Mouse (Mus musculus) layer of hippocampus, postnatal 36 days (tissue): ENCODE measurements around the gene Cdh4. TPM values are rescaled to one million over a fixed set of nuclear protein-coding genes. Genes with fewer than 3 reads are reported as not detected.
A peak's percentile ranks its signal among the peaks of the same experiment; 100 is the strongest.

ENCODE experiments used
- DNase-seq, 2 experiments: peaks; one replicate each; pipeline ENCODE4 v3.0.0; 2022
- total RNA-seq, 2 experiments: library from RNA; stranded (reverse); gene quantifications; 2 replicates each; pipeline ENCODE4 v1.2.3; 2021

Cdh4 gene
- 10 to 100 TPM; 10.2 to 10.5 TPM for total RNA-seq

DNA sequence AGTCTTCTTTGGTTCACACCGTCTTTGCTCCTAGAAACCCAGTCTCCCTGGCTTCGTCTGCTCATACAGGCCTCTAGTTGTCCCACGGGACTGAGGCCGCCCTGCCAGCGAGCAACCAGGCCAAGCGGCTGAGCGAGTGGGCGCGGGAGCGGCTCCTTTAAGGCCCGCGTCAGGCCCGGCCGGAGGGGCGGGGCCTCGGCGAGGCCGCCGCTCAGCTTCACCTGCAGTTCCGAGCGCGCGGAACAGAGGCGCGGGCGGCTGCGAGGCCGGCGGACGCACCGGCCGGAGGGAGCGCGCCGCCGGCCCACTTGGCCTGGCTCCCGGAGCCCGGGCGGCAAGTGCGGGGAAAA, at the start of gene Cdh4:
Gene Cdh4, plus strand, starts transcription at position 241 of the 350 bp plus-strand sequence.
- peak; percentile 62 to 68 for DNase-seq

DNA sequence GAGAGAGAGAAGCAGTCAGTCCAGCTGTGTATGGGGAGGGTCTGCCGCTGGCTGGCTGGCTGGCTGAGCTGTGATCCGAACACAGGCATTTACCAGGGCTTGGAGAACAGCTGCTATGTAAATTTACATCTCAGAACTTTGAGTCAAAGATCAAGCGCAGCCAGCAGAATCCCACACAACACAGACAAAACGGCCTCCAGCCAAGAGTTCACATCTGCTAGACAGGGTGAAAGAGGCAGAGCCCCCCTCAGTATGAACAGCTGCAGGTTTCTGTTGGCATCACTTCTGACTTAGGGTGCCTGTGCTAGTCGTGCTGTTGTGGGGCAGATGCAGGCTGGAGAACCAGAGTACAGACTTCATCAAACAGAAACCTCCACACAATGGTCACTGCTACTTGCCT, 46.8 kb upstream of the Cdh4 start:
- DNase-seq = no peak

DNA sequence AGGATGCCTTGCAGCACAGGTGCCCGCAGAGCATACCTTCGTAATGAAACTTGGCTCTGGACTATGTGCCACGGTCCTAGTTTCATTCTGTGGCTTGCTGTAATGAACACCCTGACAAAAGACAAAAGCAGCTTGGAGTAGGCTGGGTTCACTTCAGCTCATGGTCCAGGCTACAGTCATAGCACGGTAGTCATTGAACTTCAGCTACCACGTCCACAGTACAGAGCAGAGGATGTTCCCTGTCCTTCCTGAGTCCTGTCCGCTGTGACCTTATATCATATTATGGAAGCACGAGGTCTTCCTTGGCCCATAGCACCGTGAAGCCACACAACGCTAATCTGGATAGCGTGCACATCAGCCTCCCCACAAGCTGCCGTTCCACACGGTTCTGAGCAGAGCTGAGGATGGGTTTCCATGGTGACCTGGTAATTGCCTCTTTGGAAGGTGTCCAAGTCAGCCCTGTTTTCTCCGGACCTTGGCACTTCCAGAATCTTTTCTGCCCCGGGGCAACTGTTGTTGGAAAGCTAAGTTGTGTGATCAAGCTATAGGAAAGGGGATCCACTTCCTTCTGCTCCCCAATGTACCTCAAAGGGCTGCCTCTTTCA, 42.5 kb upstream of the Cdh4 start:
- DNase-seq = peak; percentile 13 to 16

DNA sequence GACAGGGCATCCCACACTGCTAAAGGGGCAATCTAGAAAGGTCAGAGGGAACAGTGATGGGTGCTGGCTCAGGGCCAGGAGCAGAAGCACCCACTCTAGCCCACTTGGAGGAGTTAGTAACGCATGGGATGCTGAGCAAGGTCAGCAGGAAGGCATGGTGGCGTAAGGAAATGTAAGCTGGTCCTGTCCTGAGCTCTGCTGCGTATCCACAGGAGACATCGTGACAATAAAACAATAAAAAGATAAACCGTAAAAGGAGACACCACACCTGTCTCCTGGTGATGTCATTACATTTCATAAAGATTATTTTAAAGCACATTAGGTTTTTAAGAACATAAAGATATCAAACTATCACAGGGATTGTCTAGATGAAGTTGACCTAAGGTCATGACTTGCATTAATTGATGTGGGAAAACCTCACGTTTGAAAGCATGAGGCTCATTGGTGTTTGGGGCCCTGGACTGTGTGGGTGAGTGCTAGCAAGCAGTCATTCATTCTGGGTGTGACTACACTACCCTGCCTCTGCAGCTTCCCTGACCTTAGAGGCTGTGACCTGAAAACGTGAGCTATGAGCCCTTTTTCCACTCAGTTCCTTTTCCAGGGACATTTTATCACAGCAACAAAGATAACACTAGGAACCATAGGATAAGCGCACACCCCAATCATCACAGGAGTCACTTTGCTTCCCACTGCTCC, 31.2 kb upstream of the Cdh4 start:
- DNase-seq = no peak

GRCm38 (mm10) chr2:179412966-179413365, 29.3 kb upstream of the Cdh4 start:
- no peak for DNase-seq

- no peak for DNase-seq
Measured at GRCm38 (mm10) chr2:179414253-179414652, 28.0 kb upstream of the Cdh4 start.

GRCm38 (mm10) chr2:179414704-179415103, 27.5 kb upstream of the Cdh4 start:
- DNase-seq = no peak

DNA sequence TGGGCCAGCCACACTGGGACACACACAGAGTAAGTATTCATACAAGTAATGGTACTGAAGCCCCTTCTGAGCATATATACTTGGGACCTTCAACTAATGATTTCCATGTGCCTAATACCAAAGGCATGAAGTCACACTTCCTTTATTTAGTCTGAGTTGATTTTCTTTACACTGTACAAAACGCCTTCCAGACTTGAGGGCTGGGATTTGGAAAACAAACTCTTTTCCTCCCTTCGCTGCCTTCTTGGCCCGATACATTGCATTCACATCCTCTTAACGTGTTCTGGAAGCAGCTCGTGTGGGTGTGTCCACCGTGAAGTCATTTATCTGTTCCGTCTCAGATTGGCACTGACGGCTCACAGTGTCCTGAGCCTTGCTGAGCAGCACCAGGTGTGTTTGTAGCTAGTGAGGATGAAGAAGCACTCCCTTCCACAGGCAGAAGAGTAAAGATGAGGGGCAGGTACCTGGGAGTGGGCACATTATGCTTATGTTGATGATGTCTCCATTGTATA, 26.3 kb upstream of the Cdh4 start:
- no peak for DNase-seq

DNA sequence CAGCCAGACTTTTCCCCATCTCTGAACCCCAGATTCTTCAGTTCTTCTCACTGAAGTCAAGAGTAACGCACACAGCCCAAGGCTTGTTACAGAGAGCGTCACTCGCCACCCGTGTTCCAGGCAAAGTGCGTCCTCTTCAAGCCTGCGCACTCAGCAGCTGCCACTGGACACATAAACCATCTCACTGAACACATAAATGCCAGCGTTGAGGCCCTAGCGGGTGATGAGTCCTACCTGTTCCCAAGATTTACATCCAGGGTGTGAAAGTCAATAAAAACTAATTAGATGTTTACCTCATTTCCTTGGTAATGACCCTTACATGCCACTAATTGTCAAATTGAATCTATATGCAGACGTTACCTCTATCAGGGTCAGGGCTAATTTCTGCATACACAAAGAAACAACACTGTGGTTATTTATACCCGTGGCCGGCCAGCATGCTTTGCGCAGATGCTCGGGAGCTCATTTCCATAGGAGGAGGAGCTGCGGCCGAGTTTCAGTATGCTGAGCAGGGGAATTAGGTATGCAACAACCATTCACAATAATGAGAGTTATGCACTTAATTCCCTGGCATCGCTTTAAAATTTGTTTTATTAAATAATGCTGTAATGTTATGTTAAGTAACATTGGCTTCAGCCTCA, 25.5 kb upstream of the Cdh4 start:
- DNase-seq = no peak

- no peak for DNase-seq
Measured at GRCm38 (mm10) chr2:179425602-179426001, 16.6 kb upstream of the Cdh4 start.

DNA sequence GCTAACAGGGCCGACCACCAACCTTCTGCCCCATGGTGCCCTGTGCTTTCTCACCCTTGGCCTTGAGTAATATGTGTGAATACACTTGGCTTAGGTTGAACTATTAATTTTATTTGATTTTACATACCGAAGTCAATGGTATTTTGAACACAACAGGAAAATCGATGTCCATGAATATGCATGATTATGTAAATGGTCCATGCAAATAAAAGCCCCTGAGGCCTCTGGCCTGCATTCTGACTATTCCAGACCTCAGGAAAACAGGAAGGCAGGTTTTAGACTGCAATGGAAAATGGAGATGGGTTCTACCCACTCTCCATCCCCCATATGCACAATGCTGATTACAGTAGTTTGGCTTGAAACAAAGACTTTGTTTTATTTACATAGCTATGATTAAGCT, 13.3 kb upstream of the Cdh4 start:
- no peak for DNase-seq

DNA sequence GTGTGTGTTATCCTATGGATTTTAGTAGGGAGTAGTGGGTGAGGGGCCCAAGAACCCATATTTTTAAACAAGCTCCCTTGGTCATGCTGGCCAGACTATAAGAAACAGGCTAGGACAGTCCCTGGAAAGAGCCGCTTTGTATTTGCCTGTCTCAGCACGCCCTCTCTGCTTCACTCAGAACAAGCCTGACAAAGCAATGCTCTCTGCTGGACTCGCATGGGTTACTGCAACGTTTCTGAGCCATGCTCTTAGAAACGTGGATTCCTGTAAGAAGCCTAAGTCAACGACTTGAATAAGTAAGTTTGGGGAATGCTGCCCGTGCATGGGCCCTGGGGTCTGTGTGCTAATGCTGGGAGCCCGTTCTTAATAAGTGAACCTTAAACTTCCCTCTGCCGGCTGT, 2.1 kb upstream of the Cdh4 start:
- DNase-seq = peak in 1 of 2 experiments; percentile 6

- no peak for DNase-seq
Measured at GRCm38 (mm10) chr2:179441086-179441485, 1.1 kb upstream of the Cdh4 start.

DNA sequence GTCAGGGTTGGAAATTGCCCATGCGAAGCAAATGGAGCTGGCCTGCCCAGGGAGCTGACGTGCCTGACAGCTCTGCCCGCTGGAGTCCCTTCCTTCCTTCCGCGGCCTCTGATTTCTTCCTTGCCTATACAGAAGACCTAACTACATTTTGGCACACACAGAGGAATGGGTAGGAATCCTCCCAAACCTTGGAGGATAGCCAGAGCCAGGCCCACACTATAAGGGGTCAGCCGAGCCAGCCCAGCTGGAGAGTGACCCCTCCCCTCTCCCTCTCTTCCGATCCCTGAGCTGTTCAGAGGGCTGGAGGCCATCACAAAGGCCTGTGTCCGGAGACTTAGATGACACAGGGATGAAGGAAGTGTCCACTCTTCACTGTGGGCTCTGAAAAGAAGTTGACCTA, 514 bp upstream of the Cdh4 start:
- DNase-seq = no peak

- peak in 1 of 2 experiments; percentile 44 for DNase-seq
Measured at GRCm38 (mm10) chr2:179442541-179443225, 452 bp downstream of the Cdh4 start.

GRCm38 (mm10) chr2:179443226-179443815, 1.1 kb downstream of the Cdh4 start:
- peak; percentile 44 to 53 for DNase-seq

- no peak for DNase-seq
Measured at GRCm38 (mm10) chr2:179443959-179444358, 1.7 kb downstream of the Cdh4 start.

- DNase-seq = no peak
Measured at GRCm38 (mm10) chr2:179448256-179448655, 6.0 kb downstream of the Cdh4 start.

- DNase-seq = no peak
Measured at GRCm38 (mm10) chr2:179449018-179449417, 6.8 kb downstream of the Cdh4 start.

DNA sequence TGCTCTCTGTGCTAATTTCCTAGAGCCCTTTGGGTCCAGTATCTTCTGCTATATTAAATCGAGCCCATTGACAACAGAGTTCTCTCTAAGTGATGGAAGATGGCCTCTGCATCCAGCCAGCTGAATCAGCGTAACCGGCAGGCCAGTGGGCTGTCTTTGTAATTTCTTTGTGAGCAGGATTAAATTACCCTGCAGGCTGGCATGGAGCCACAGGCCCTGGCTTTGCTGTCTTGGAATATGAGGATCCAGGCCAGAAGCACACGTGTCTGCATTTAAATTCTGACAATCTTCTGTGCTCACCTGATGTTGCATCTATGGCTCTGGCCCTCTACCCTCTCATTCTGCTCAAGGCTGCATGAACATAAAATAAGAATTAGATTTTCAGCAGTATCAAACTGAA, 17.0 kb downstream of the Cdh4 start:
- no peak for DNase-seq

DNA sequence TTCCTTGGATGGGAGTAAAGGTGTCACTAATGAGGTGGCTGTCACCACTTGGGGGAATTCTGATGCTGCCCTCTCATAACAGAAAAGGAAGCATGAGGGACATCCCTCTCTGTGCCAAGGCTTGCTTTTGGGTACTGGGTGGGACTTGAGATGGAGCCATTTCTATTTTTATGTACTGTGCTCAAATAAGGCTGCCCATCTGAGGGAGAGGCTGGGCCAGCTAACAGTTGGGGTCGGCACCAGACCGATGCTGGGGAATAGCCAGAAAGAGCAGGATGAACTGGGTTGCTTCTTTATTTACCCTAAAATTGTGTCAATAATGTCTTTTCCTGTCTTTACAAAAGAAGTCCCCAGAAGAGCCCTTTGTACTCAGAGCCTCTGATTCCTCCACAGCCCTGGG, 17.4 kb downstream of the Cdh4 start:
- DNase-seq = no peak

DNA sequence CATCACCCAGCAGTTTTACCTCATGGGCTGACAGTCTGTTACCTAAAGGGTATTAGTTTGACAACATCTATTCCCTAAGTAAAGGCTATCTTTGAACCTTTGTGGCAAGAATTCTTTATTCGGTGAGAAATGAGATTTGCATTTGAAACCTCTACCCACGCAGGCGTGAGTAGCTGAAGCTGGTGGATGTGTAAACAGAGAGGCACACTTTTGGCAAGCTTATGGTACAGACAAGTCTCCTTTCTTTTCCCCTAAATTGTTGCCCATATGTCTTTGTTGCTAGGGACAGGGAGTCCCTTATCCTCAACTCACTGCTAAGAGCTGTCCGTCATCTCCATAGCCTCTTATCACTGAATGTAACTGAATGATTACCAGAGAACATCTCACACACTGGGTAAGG, 21.3 kb downstream of the Cdh4 start:
- no peak for DNase-seq
